Mouse (Mus musculus) CH12.LX (cell line): ENCODE results near the gene Mrps23. TPM values are rescaled to one million over a fixed set of nuclear protein-coding genes. Genes with fewer than 3 reads are reported as not detected.

Experiments used
- DNase-seq: peaks from one replicate; pipeline ENCODE4 v3.0.0-alpha.2; 2013; ENCODE audit errors: extremely low read depth
- H3K27ac ChIP-seq: 2 replicates; pipeline ENCODE4 v1.5.1; 2012; ENCODE audit warnings: low read depth, mild to moderate bottlenecking, control low read depth, moderate library complexity; ENCODE audit not compliant: insufficient read depth
- H3K27me3 ChIP-seq: replicated peaks from 2 replicates; pipeline ENCODE3; 2012; ENCODE audit warnings: inconsistent platforms
- H3K36me3 ChIP-seq, 2 experiments: replicated peaks in 1 of 2; 2 replicates each; pipeline versions ENCODE3 to v1.6.1; 2012; ENCODE audit warnings: inconsistent platforms in 1 of 2, low read length in 1 of 2, mild to moderate bottlenecking in 1 of 2, mixed read lengths in 1 of 2, moderate library complexity in 1 of 2; ENCODE audit not compliant: control insufficient read depth in 1 of 2, insufficient read depth in 1 of 2
- H3K4me1 ChIP-seq, 2 experiments: 2 replicates each; pipeline ENCODE4 v1.6.1; 2012; ENCODE audit warnings: inconsistent platforms in 1 of 2, moderate library complexity in 1 of 2; ENCODE audit not compliant: insufficient read depth in 2 of 2, control insufficient read depth in 1 of 2
- H3K4me2 ChIP-seq: 2 replicates; pipeline ENCODE4 v1.6.1; 2012; ENCODE audit warnings: low read depth, mild to moderate bottlenecking, control low read depth; ENCODE audit not compliant: poor library complexity, insufficient read depth, severe bottlenecking
- H3K4me3 ChIP-seq, 3 experiments: fragments of 150-350 bp in 1 of 3; sonication (generic) in 1 of 3; replicated peaks in 1 of 3; 2 replicates each; pipeline versions ENCODE3 to v1.5.1; 2011 to 2012; ENCODE audit warnings: low read depth in 2 of 3, low read length in 2 of 3, mild to moderate bottlenecking in 2 of 3, moderate library complexity in 2 of 3, control low read depth in 1 of 3, improper control_type of control experiment in 1 of 3, inconsistent platforms in 1 of 3, mixed read lengths in 1 of 3; ENCODE audit not compliant: poor library complexity in 1 of 3
- H3K79me2 ChIP-seq: replicated peaks from 2 replicates; pipeline ENCODE4 v1.6.1; 2012; ENCODE audit warnings: mild to moderate bottlenecking, moderate library complexity; ENCODE audit not compliant: control insufficient read depth, poor library complexity, insufficient read depth, severe bottlenecking; ENCODE audit errors: extremely low read depth
- H3K9ac ChIP-seq: 2 replicates; pipeline ENCODE4 v1.6.1; 2012; ENCODE audit warnings: low read depth, mild to moderate bottlenecking, control low read depth, moderate library complexity; ENCODE audit not compliant: insufficient read depth
- H3K9me3 ChIP-seq: replicated peaks from 2 replicates; pipeline ENCODE3; 2012; ENCODE audit warnings: low read length, inconsistent platforms, mixed read lengths
- CHD1 ChIP-seq: IDR thresholded peaks from 2 replicates; pipeline ENCODE4 v1.6.1; 2012; ENCODE audit warnings: low read depth, low read length, improper control_type of control experiment, inconsistent platforms
- CTCF ChIP-seq, 2 experiments: IDR thresholded peaks in 1 of 2; conservative IDR thresholded peaks in 1 of 2; 2 replicates each; pipeline ENCODE4 v1.5.1; 2011 to 2012; ENCODE audit warnings: low read depth in 2 of 2, low read length in 2 of 2, improper control_type of control experiment in 1 of 2, inconsistent platforms in 1 of 2, mild to moderate bottlenecking in 1 of 2, moderate library complexity in 1 of 2
- ELF1 ChIP-seq: IDR thresholded peaks from 2 replicates; pipeline ENCODE4 v1.6.1; 2014; ENCODE audit warnings: low read depth, mild to moderate bottlenecking, inconsistent platforms, low read length, improper control_type of control experiment
- ETS1 ChIP-seq: conservative IDR thresholded peaks from 2 replicates; pipeline ENCODE4 v1.6.1; 2012; ENCODE audit warnings: low read depth, mild to moderate bottlenecking, inconsistent platforms, low read length, improper control_type of control experiment, moderate library complexity
- GABPA ChIP-seq: IDR thresholded peaks from 2 replicates; pipeline ENCODE4 v1.6.1; 2012; ENCODE audit warnings: low read depth, low read length, improper control_type of control experiment, inconsistent platforms; ENCODE audit not compliant: insufficient replicate concordance
- HCFC1 ChIP-seq: IDR thresholded peaks from 2 replicates; pipeline ENCODE4 v1.6.1; 2012; ENCODE audit warnings: low read depth, mild to moderate bottlenecking, inconsistent platforms, low read length, improper control_type of control experiment
- IRF4 ChIP-seq: IDR thresholded peaks from 2 replicates; pipeline ENCODE4 v1.6.1; 2014; ENCODE audit warnings: low read depth, mild to moderate bottlenecking, inconsistent platforms, low read length, improper control_type of control experiment
- JUND ChIP-seq: conservative IDR thresholded peaks from 2 replicates; pipeline ENCODE4 v1.6.1; 2011; ENCODE audit warnings: low read depth, low read length, improper control_type of control experiment
- MEF2A ChIP-seq: IDR thresholded peaks from 2 replicates; pipeline ENCODE4 v1.6.1; 2014; ENCODE audit warnings: low read depth, mild to moderate bottlenecking, inconsistent platforms, low read length, improper control_type of control experiment, borderline replicate concordance
- MYC ChIP-seq: IDR thresholded peaks from 2 replicates; pipeline ENCODE4 v1.6.1; 2011; ENCODE audit warnings: low read depth, mild to moderate bottlenecking, improper control_type of control experiment, low read length
- NRF1 ChIP-seq: IDR thresholded peaks from 2 replicates; pipeline ENCODE4 v1.6.1; 2014; ENCODE audit warnings: low read depth, mild to moderate bottlenecking, inconsistent platforms, low read length, improper control_type of control experiment, moderate library complexity
- PAX5 ChIP-seq: IDR thresholded peaks from 2 replicates; pipeline ENCODE4 v1.6.1; 2012; ENCODE audit warnings: low read length, inconsistent platforms, mixed read lengths
- POLR2AphosphoS2 ChIP-seq: IDR thresholded peaks from 2 replicates; pipeline ENCODE4 v1.6.1; 2011; ENCODE audit warnings: low read depth, low read length, improper control_type of control experiment
- RAD21 ChIP-seq: IDR thresholded peaks from 2 replicates; pipeline ENCODE4 v1.6.1; 2011; ENCODE audit warnings: low read depth, mild to moderate bottlenecking, low read length, improper control_type of control experiment, moderate library complexity
- RCOR1 ChIP-seq: conservative IDR thresholded peaks from 2 replicates; pipeline ENCODE4 v1.6.1; 2012; ENCODE audit warnings: low read depth, mild to moderate bottlenecking, inconsistent platforms, low read length, improper control_type of control experiment
- TBP ChIP-seq: conservative IDR thresholded peaks from 2 replicates; pipeline ENCODE4 v1.6.1; 2011; ENCODE audit warnings: low read depth, low read length, improper control_type of control experiment
- UBTF ChIP-seq: IDR thresholded peaks from 2 replicates; pipeline ENCODE4 v1.6.1; 2012; ENCODE audit warnings: low read depth, mild to moderate bottlenecking, inconsistent platforms, low read length, improper control_type of control experiment, moderate library complexity
- USF1 ChIP-seq: IDR thresholded peaks from 2 replicates; pipeline ENCODE4 v1.6.1; 2014; ENCODE audit warnings: low read depth, mild to moderate bottlenecking, inconsistent platforms, low read length, improper control_type of control experiment
- dilution Hi-C: fragments of 300-500 bp; cut with MboI; formaldehyde crosslinking; loops from 2 replicates; pipeline ENCODE4 v1.14.3; 2020; ENCODE audit warnings: low sequenced_read_pairs; ENCODE audit not compliant: extremely low pct_unique_long_range_greater_than_20kb, extremely low pct_ligation_motif_present
- in situ Hi-C: fragments of 300-500 bp; cut with MboI; formaldehyde crosslinking; loops from 3 replicates; pipeline ENCODE4 v1.14.3; 2019; ENCODE audit warnings: low sequenced_read_pairs, low pct_ligation_motif_present, low pct_unique_long_range_greater_than_20kb, mixed read lengths
- polyA plus RNA-seq: library from polyadenylated mRNA; unstranded; fragments of >175 nt; gene quantifications from 2 replicates; pipeline ENCODE4 v1.2.1, GENCODE M21; 2012; ENCODE audit warnings: low read depth; ENCODE audit not compliant: insufficient read length
- total RNA-seq, 2 experiments: library from RNA; depleted of rRNA; stranded (reverse); fragments of 300-350 nt in 1 of 2; fragments of >200 nt in 1 of 2; gene quantifications; 2 replicates each; pipeline ENCODE4 v1.2.3; 2012 to 2014

The Mrps23 gene
- total and polyA plus RNA-seq, 3 experiments: 185 to 233 (median 227) TPM

DNA sequence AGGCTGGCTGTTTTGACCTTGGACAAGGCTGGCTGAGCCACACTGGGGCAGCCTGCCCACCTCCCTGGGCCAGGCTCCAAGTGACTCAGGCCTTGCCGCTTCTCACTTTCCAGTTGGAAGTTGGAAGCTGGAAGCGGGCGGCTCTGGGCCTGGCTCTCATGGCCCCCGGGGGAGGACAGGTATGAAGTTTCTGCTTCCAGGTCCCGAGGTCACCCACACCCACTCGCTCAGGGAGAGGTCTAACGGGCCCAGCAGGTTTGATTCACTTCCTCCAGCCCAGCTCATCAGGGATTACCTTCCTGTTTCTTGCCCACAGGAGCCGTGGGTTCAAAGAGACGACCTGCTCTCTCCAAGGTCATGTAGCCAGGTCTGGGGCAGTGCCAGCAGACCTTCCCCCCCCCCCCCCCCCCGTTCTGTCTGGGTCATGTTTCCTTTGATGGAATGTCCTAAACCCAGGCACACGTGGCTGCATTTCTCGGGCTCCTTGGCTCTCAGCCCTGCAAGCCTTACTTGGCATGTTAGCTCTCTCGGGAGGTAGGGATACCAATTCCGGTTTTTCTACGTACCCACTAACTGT, 39.3 kb upstream of the Mrps23 start:
- dilution Hi-C loops (no loop called here), in situ Hi-C loops (no loop called here)
- H3K4me3 ChIP-seq: no peak overlapping the region
- no peaks in the 10 kb centered on the region for H3K36me3 ChIP-seq
- no peak for TF ChIP-seq JUND
- no peak for TF ChIP-seq CTCF (conservative IDR thresholded peaks at IDR 0.05 in 1 of 2, IDR thresholded peaks at IDR 0.05 in 1 of 2; ENCODE audit: low read depth in 2 of 2, low read length in 2 of 2)
- TF ChIP-seq MEF2A: no peak
- TF ChIP-seq POLR2AphosphoS2: no peak
- H3K27me3 ChIP-seq: peaks cover 64% of the 10 kb centered on the region
- no peak overlapping the region for H3K9ac ChIP-seq
- no peaks in the 10 kb centered on the region for H3K79me2 ChIP-seq
- H3K9me3 ChIP-seq: no peaks in the 10 kb centered on the region
- H3K4me1 ChIP-seq: peaks cover 0 to 16% of the 10 kb centered on the region in 2 experiments; a peak in 2 of 4 replicates
- no peak overlapping the region for H3K27ac ChIP-seq
- no peak overlapping the region for H3K4me2 ChIP-seq
- DNase-seq: no peak

DNA sequence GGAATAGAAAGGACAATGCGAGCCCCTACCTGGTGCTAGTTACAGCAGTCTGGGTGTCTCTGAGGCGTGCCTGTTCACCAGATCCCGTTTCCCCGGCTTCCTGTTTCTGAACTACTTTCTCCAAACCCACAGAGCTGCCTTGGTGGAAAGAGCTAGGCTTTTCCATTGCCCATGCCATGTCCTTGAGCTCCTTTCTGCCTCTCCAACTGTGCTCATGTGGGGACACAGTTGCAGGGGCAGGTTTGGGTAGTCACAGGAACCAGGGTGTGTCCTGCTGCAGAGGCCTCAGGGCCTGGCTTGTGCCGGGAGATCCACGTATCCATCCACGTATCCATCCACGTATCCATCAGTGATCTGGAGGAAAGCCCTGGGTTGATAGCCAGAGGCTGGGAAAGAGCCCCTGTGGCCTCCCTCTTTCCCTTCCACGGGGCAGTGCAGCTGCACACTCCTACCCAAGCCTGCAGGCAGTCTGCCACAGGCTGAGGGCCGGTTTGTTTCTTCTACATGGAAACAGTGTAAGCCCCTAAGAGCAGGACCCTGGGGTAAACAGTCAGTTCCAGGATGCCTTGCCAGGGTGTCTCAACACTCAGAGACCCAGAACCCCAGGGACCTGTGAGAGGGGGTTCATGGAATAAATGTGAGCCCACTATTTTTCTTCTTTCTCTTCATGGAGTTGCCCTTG, 38.4 kb upstream of the Mrps23 start:
- in situ Hi-C loops: no loop called here
- TF ChIP-seq CHD1 (no peak), POLR2AphosphoS2 (no peak), UBTF (no peak), GABPA (no peak), ELF1 (no peak), RCOR1 (no peak), HCFC1 (no peak), RAD21 (no peak)
- dilution Hi-C loops: no loop called here
- Histone ChIP-seq H3K79me2 (no peaks in the 10 kb centered on the region), H3K36me3 (no peaks in the 10 kb centered on the region), H3K27me3 (peaks cover 64% of the 10 kb centered on the region), H3K27ac (no peak overlapping the region), H3K4me1 (peaks cover 0 to 16% of the 10 kb centered on the region in 2 experiments; a peak in 2 of 4 replicates), H3K4me3 (no peak overlapping the region), H3K4me2 (no peak overlapping the region), H3K9ac (no peak overlapping the region), H3K9me3 (no peaks in the 10 kb centered on the region)
- no peak for DNase-seq

DNA sequence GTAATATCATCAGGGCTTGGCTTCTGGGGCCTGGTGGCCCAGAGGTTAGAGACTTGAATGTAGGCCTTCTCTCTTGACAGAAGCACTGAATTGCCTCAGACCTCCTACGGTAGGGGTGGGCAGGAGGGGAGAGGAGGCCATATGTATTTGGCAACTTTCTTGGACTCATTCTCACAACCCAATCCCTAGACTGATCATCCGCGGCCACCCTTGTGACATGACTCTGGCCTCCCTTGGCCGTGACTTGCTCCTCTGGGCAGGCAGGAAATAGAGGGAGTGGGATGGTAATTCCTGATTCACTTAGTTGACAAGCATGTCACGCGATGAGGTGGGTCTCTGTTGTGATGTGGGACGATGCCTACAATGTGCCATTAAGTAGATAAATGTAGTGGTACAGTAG, 37.7 kb upstream of the Mrps23 start:
- Histone ChIP-seq H3K4me3 (no peak overlapping the region), H3K4me1 (peaks cover 0 to 12% of the 10 kb centered on the region in 2 experiments; a peak in 2 of 4 replicates), H3K9me3 (no peaks in the 10 kb centered on the region), H3K4me2 (no peak overlapping the region), H3K79me2 (no peaks in the 10 kb centered on the region), H3K27ac (no peak overlapping the region), H3K9ac (no peak overlapping the region), H3K36me3 (no peaks in the 10 kb centered on the region), H3K27me3 (peaks cover 66% of the 10 kb centered on the region)
- no peak for DNase-seq
- in situ Hi-C loops: no loop called here
- dilution Hi-C loops: no loop called here
- TF ChIP-seq MYC (no peak), NRF1 (no peak), TBP (no peak), CTCF (conservative IDR thresholded peaks at IDR 0.05 in 1 of 2, IDR thresholded peaks at IDR 0.05 in 1 of 2; ENCODE audit: low read depth in 2 of 2, low read length in 2 of 2) (no peak), USF1 (no peak), GABPA (no peak), POLR2AphosphoS2 (no peak), HCFC1 (no peak), PAX5 (no peak), IRF4 (no peak), ETS1 (no peak), MEF2A (no peak)
